24 mouse cellular contexts compared by ENCODE assay signal in genomic region chr9:7967980-7968379, GRCm38 (mm10). TPM values are rescaled to one million over a fixed set of nuclear protein-coding genes. Genes with fewer than 3 reads are reported as not detected.
DNase-seq lines count a peak whose midpoint lies in the region; ATAC-seq and TF ChIP-seq lines count a peak whose summit lies in the region.
"Had no signal": no experiment of that assay in that cellular context is flagged by ENCODE, and none has a peak within 500 bp of the region (broad histone marks: within the 10 kb centered on the region; RNA-seq: fewer than 3 reads in every experiment).

No protein-coding gene starts in this region.

- H3K4me2 ChIP-seq in kidney, embryonic 16.5 days (replicated peaks; ENCODE audit: low read depth, low read length): no peak overlapping the region
- no peak overlapping the region for H3K4me2 ChIP-seq in kidney, embryonic 14.5 days (replicated peaks; ENCODE audit: low read depth, low read length)
- H3K4me2 ChIP-seq in intestine, embryonic 15.5 days (replicated peaks): no peak overlapping the region
- no peak overlapping the region for H3K4me2 ChIP-seq in stomach, postnatal 0 days (replicated peaks; ENCODE audit: low read depth)
- H3K4me2 ChIP-seq: embryonic facial prominence, embryonic 12.5 days; forebrain, embryonic 13.5 days; hindbrain, embryonic 13.5 days; liver, embryonic 11.5 days had no signal

- H3K4me1 ChIP-seq in kidney, embryonic 16.5 days (ENCODE audit: insufficient read depth, low read length): peaks cover 17% of the 10 kb centered on the region; the same call in 1 of the 2 replicates
- no peaks in the 10 kb centered on the region for H3K4me1 ChIP-seq in kidney, embryonic 14.5 days (ENCODE audit: control insufficient read depth, insufficient read depth, low read length)
- peaks cover 8% of the 10 kb centered on the region for H3K4me1 ChIP-seq in intestine, embryonic 15.5 days (replicated peaks)
- H3K4me1 ChIP-seq in stomach, postnatal 0 days (replicated peaks; ENCODE audit: control insufficient read depth, insufficient read depth): 0 out of 2 replicates have a peak, but pooled peaks cover 2% of the 10 kb centered on the region
- H3K4me1 ChIP-seq: hindbrain, embryonic 13.5 days had no signal

- peaks cover 24% of the 10 kb centered on the region for H3K36me3 ChIP-seq in kidney, embryonic 16.5 days (ENCODE audit: insufficient read depth, low read length)
- H3K36me3 ChIP-seq in kidney, embryonic 14.5 days (ENCODE audit: control insufficient read depth, insufficient read depth, low read length): peaks cover 28% of the 10 kb centered on the region
- H3K36me3 ChIP-seq in intestine, embryonic 15.5 days: peaks cover 3% of the 10 kb centered on the region; the same call in 1 of the 2 replicates
- no peaks in the 10 kb centered on the region for H3K36me3 ChIP-seq in stomach, postnatal 0 days (ENCODE audit: control insufficient read depth, insufficient read depth, low read length)
- H3K36me3 ChIP-seq: hindbrain, embryonic 13.5 days had no signal

- TF ChIP-seq CTCF in stomach, postnatal 0 days (IDR thresholded peaks at IDR 0.05; ENCODE audit: low read depth): no peak
- no peak for TF ChIP-seq CTCF in gastrocnemius, adult 2 months (IDR thresholded peaks at IDR 0.05)

- H3K27me3 ChIP-seq in kidney, embryonic 16.5 days (ENCODE audit: insufficient read depth, low read length): no peaks in the 10 kb centered on the region
- no peaks in the 10 kb centered on the region for H3K27me3 ChIP-seq in kidney, embryonic 14.5 days (ENCODE audit: control insufficient read depth, insufficient read depth, low read length)
- no peaks in the 10 kb centered on the region for H3K27me3 ChIP-seq in intestine, embryonic 15.5 days (replicated peaks)
- no peaks in the 10 kb centered on the region for H3K27me3 ChIP-seq in stomach, postnatal 0 days (ENCODE audit: control insufficient read depth, insufficient read depth, low read length)
- H3K27me3 ChIP-seq: embryonic facial prominence, embryonic 12.5 days; forebrain, embryonic 13.5 days; hindbrain, embryonic 13.5 days had no signal

- H3K9ac ChIP-seq in kidney, embryonic 16.5 days (replicated peaks; ENCODE audit: low read length): no peak overlapping the region
- no peak overlapping the region for H3K9ac ChIP-seq in kidney, embryonic 14.5 days (ENCODE audit: low read depth, low read length)
- no peak overlapping the region for H3K9ac ChIP-seq in intestine, embryonic 15.5 days
- H3K9ac ChIP-seq in stomach, postnatal 0 days (ENCODE audit: low read length): no peak overlapping the region
- H3K9ac ChIP-seq: embryonic facial prominence, embryonic 12.5 days; forebrain, embryonic 13.5 days; hindbrain, embryonic 13.5 days had no signal

- 89% methylated on average over 1 of the region's 1 CpGs for WGBS in kidney, embryonic 16.5 days
- 95% methylated on average over 1 of the region's 1 CpGs for WGBS in kidney, embryonic 14.5 days
- 53% methylated on average over 1 of the region's 1 CpGs for WGBS in intestine, embryonic 15.5 days
- 66% methylated on average over 1 of the region's 1 CpGs for WGBS in stomach, postnatal 0 days

- intact Hi-C loops in gastrocnemius, adult 2 months (cut with DNase I): no loop called here

- H3K4me3 ChIP-seq in kidney, embryonic 16.5 days (ENCODE audit: low read length): no peak overlapping the region
- H3K4me3 ChIP-seq in kidney, embryonic 14.5 days (ENCODE audit: low read length): no peak overlapping the region
- H3K4me3 ChIP-seq in intestine, embryonic 15.5 days (replicated peaks): no peak overlapping the region
- no peak overlapping the region for H3K4me3 ChIP-seq in stomach, postnatal 0 days (ENCODE audit: low read depth, low read length)
- no peak overlapping the region for H3K4me3 ChIP-seq in gastrocnemius, adult 2 months
- H3K4me3 ChIP-seq: embryonic facial prominence, embryonic 12.5 days; erythroblast, embryonic 14.5 days; forebrain, embryonic 13.5 days; hindbrain, embryonic 13.5 days had no signal

- no peak for TF ChIP-seq EP300 in stomach, postnatal 0 days (optimal IDR thresholded peaks at IDR 0.05)

- peak; percentile 64; the same call in 1 of the 2 replicates for ATAC-seq in kidney, embryonic 16.5 days (ENCODE audit: low FRiP score, low TSS enrichment)
- no peak for ATAC-seq in kidney, embryonic 14.5 days (ENCODE audit: low FRiP score, low TSS enrichment)
- peak; percentile 92 for ATAC-seq in intestine, embryonic 15.5 days
- ATAC-seq in stomach, postnatal 0 days (ENCODE audit: low FRiP score, low TSS enrichment): no peak

- H3K9me3 ChIP-seq in kidney, embryonic 16.5 days (ENCODE audit: low read length): no peaks in the 10 kb centered on the region; the same call in 1 of the 2 replicates
- no peaks in the 10 kb centered on the region for H3K9me3 ChIP-seq in kidney, embryonic 14.5 days (ENCODE audit: control insufficient read depth, low read length)
- H3K9me3 ChIP-seq in intestine, embryonic 15.5 days: no peaks in the 10 kb centered on the region
- no peaks in the 10 kb centered on the region for H3K9me3 ChIP-seq in stomach, postnatal 0 days (ENCODE audit: control insufficient read depth, low read length)
- H3K9me3 ChIP-seq: embryonic facial prominence, embryonic 12.5 days; forebrain, embryonic 13.5 days; hindbrain, embryonic 13.5 days had no signal

- no peak overlapping the region for H3K27ac ChIP-seq in kidney, embryonic 16.5 days (ENCODE audit: low read length)
- H3K27ac ChIP-seq in kidney, embryonic 14.5 days (ENCODE audit: low read depth, low read length): no peak overlapping the region
- peak overlapping the region; percentile 60; the same call in 1 of the 2 replicates for H3K27ac ChIP-seq in intestine, embryonic 15.5 days
- H3K27ac ChIP-seq in stomach, postnatal 0 days (replicated peaks): peak overlapping the region; percentile 25; the same call in 1 of the 2 replicates
- no peak overlapping the region for H3K27ac ChIP-seq in gastrocnemius, adult 2 months
- H3K27ac ChIP-seq: embryonic facial prominence, embryonic 12.5 days; forebrain, embryonic 13.5 days; hindbrain, embryonic 13.5 days had no signal

- DNase-seq in kidney, postnatal 36 days: peak; percentile 24 to 65
- DNase-seq in stomach, postnatal 0 days (ENCODE audit: low spot score): no peak
- DNase-seq in gastrocnemius, adult 2 months: no peak
- DNase-seq in frontal cortex, postnatal 14 days (ENCODE audit: low spot score in 2 of 2): no peak
- DNase-seq: adrenal gland, adult 2 months; cerebellum, adult 11-12 months; cerebellum, postnatal 10 days; heart, postnatal 36 days; layer of hippocampus, postnatal 36 days; lung, adult 18-20 months; lung, postnatal 14 days; midbrain, embryonic 14.5 days; thymus, adult 18-20 months; thymus, postnatal 36 days had no signal

RNA-seq across cellular contexts. Expression of gene Yap1, which starts 36.4 kb away (rescaled TPM):
- 35.7 and 37.1 TPM in 2 replicates for polyA plus RNA-seq in kidney, embryonic 16.5 days (2015; fragmentation: Nextera tagmentation; extraction: Ambion mirVana)
- polyA plus RNA-seq in kidney, embryonic 14.5 days (2014; fragmentation: Nextera tagmentation; extraction: Ambion mirVana): 36.7 and 48.8 TPM in 2 replicates
- polyA plus RNA-seq in intestine, embryonic 15.5 days (2015; fragmentation: Nextera tagmentation; extraction: Ambion mirVana): 25.3 and 25.9 TPM in 2 replicates
- 13.6 and 16.0 TPM in 2 replicates for polyA plus RNA-seq in stomach, postnatal 0 days (2015; fragmentation: Nextera tagmentation; extraction: Ambion mirVana)
- total RNA-seq in gastrocnemius, adult 2 months (2021): 10 to 100 TPM; 33.6 to 51.3 TPM
- total RNA-seq: megakaryocyte progenitor cell, adult 5-6 weeks; MEL had no signal
- polyA plus RNA-seq: erythroblast, embryonic 14.5 days had no signal

Comparison
In these comparisons a context has a peak if more than half of its experiments do, and no peak if none do; other contexts are left out.
1. ATAC-seq: peak in kidney, embryonic 16.5 days (single experiment) and intestine, embryonic 15.5 days (single experiment); none in kidney, embryonic 14.5 days (single experiment) and stomach, postnatal 0 days (single experiment).
2. H3K27ac ChIP-seq: peak in intestine, embryonic 15.5 days (single experiment) and stomach, postnatal 0 days (single experiment); none in kidney, embryonic 16.5 days (single experiment), kidney, embryonic 14.5 days (single experiment) and gastrocnemius, adult 2 months (single experiment).
3. DNase-seq: peak in kidney, postnatal 36 days (2 of 2); none in stomach, postnatal 0 days (single experiment), gastrocnemius, adult 2 months (single experiment) and frontal cortex, postnatal 14 days (0 of 2).